Mouse (Mus musculus): ENCODE results near the gene Spata17. TPM values are rescaled to one million over a fixed set of nuclear protein-coding genes. Genes with fewer than 3 reads are reported as not detected.
"Not testable (repeated sequence)": the region's sequence is repeated elsewhere in the genome, so short reads cannot be mapped to it uniquely, and the experiment has no call there.

Gene Spata17
- total RNA-seq, 2 experiments from 2014 or later, result 0.74 to 0.79 TPM

GRCm38 (mm10) chr1:187153681-187154080 is 61.6 kb downstream of the Spata17 start:
- Histone ChIP-seq H3K27ac (no peak overlapping the region), H3K4me3 (no peak overlapping the region)
- no peak for DNase-seq (ENCODE audit: low spot score in 2 of 2)
- no peak for TF ChIP-seq CTCF (conservative IDR thresholded peaks at IDR 0.05)

- TF ChIP-seq CTCF (conservative IDR thresholded peaks at IDR 0.05), result no peak
- H3K4me3 ChIP-seq, result no peak overlapping the region
- no peak overlapping the region for H3K27ac ChIP-seq
- DNase-seq (ENCODE audit: low spot score in 2 of 2), result no peak
These were observed 62.7 kb downstream of the Spata17 start for GRCm38 (mm10) chr1:187152571-187152970.

GRCm38 (mm10) chr1:187142984-187143383 is 72.3 kb downstream of the Spata17 start:
- H3K4me3 ChIP-seq, result no peak overlapping the region
- TF ChIP-seq CTCF (conservative IDR thresholded peaks at IDR 0.05), result no peak
- no peak overlapping the region for H3K27ac ChIP-seq
- DNase-seq (ENCODE audit: low spot score in 2 of 2), result no peak

- Histone ChIP-seq H3K4me3 (no peak overlapping the region), H3K27ac (no peak overlapping the region)
- peak; percentile 97 for TF ChIP-seq CTCF (conservative IDR thresholded peaks at IDR 0.05)
- DNase-seq (ENCODE audit: low spot score in 2 of 2), result peak; percentile 46 to 63
These were observed 77.8 kb downstream of the Spata17 start for GRCm38 (mm10) chr1:187137426-187137825.

- no peak for TF ChIP-seq CTCF (conservative IDR thresholded peaks at IDR 0.05)
- Histone ChIP-seq H3K27ac (no peak overlapping the region), H3K4me3 (no peak overlapping the region)
- no peak for DNase-seq (ENCODE audit: low spot score in 2 of 2)
These were observed 79.4 kb downstream of the Spata17 start for GRCm38 (mm10) chr1:187135887-187136286.

- TF ChIP-seq CTCF (conservative IDR thresholded peaks at IDR 0.05), result no peak
- no peak for DNase-seq (ENCODE audit: low spot score in 2 of 2)
- no peak overlapping the region for H3K27ac ChIP-seq
- no peak overlapping the region for H3K4me3 ChIP-seq
These were observed 81.4 kb downstream of the Spata17 start for GRCm38 (mm10) chr1:187133841-187134240.

- Histone ChIP-seq H3K27ac (no peak overlapping the region), H3K4me3 (no peak overlapping the region)
- peak; percentile 10 to 50 for DNase-seq (ENCODE audit: low spot score in 2 of 2)
- TF ChIP-seq CTCF (conservative IDR thresholded peaks at IDR 0.05), result no peak
These were observed 82.9 kb downstream of the Spata17 start for GRCm38 (mm10) chr1:187132348-187132747.

GRCm38 (mm10) chr1:187127548-187127947 is 87.7 kb downstream of the Spata17 start:
- H3K4me3 ChIP-seq; H3K27ac ChIP-seq; DNase-seq (ENCODE audit: low spot score in 2 of 2): not testable (repeated sequence)

- no peak for DNase-seq (ENCODE audit: low spot score in 2 of 2)
- Histone ChIP-seq H3K4me3 (no peak overlapping the region), H3K27ac (no peak overlapping the region)
- no peak for TF ChIP-seq CTCF (conservative IDR thresholded peaks at IDR 0.05)
These were observed 89.5 kb downstream of the Spata17 start for GRCm38 (mm10) chr1:187125733-187126132.

GRCm38 (mm10) chr1:187124967-187125366 is 90.3 kb downstream of the Spata17 start:
- DNase-seq (ENCODE audit: low spot score in 2 of 2), result no peak
- H3K27ac ChIP-seq, result no peak overlapping the region

GRCm38 (mm10) chr1:187119300-187119699 is 96.0 kb downstream of the Spata17 start:
- Histone ChIP-seq H3K27ac (peak overlapping the region; percentile 32; the same call in 1 of the 2 replicates), H3K4me3 (no peak overlapping the region)
- peak; percentile 69 to 70 for DNase-seq (ENCODE audit: low spot score in 2 of 2)
- TF ChIP-seq CTCF (conservative IDR thresholded peaks at IDR 0.05), result no peak

More at GRCm38 (mm10) chr1:187124967-187125366, 90.3 kb downstream of the Spata17 start:
- H3K4me3 ChIP-seq, result no peak overlapping the region
- TF ChIP-seq CTCF (conservative IDR thresholded peaks at IDR 0.05), result no peak

- DNase-seq (ENCODE audit: low spot score in 2 of 2), result no peak
- TF ChIP-seq CTCF (conservative IDR thresholded peaks at IDR 0.05), result no peak
- H3K27ac ChIP-seq, result no peak overlapping the region
- no peak overlapping the region for H3K4me3 ChIP-seq
These were observed 97.2 kb downstream of the Spata17 start for GRCm38 (mm10) chr1:187118108-187118507.

GRCm38 (mm10) chr1:187113716-187114115 is 101.5 kb downstream of the Spata17 start:
- no peak for DNase-seq (ENCODE audit: low spot score in 2 of 2)
- no peak for TF ChIP-seq CTCF (conservative IDR thresholded peaks at IDR 0.05)
- no peak overlapping the region for H3K4me3 ChIP-seq

GRCm38 (mm10) chr1:187102130-187102529 is 113.1 kb downstream of the Spata17 start:
- TF ChIP-seq CTCF (conservative IDR thresholded peaks at IDR 0.05), result no peak
- H3K4me3 ChIP-seq, result no peak overlapping the region

More at GRCm38 (mm10) chr1:187113716-187114115, 101.5 kb downstream of the Spata17 start:
- H3K27ac ChIP-seq, result no peak overlapping the region

GRCm38 (mm10) chr1:187101202-187101601 is 114.1 kb downstream of the Spata17 start:
- Histone ChIP-seq H3K27ac (no peak overlapping the region), H3K4me3 (no peak overlapping the region)
- no peak for TF ChIP-seq CTCF (conservative IDR thresholded peaks at IDR 0.05)
- DNase-seq (ENCODE audit: low spot score in 2 of 2), result no peak

More at GRCm38 (mm10) chr1:187102130-187102529, 113.1 kb downstream of the Spata17 start:
- no peak for DNase-seq (ENCODE audit: low spot score in 2 of 2)
- H3K27ac ChIP-seq, result no peak overlapping the region

Data from layer of hippocampus, adult 2 months (tissue).